14 mouse cellular contexts compared by ENCODE assay signal in genomic region chr13:13546792-13547191, GRCm38 (mm10). TPM values are rescaled to one million over a fixed set of nuclear protein-coding genes. Genes with fewer than 3 reads are reported as not detected.
DNase-seq lines count a peak whose midpoint lies in the region; ATAC-seq lines count a peak whose summit lies in the region.
"Had no signal": no experiment of that assay in that cellular context is flagged by ENCODE, and none has a peak within 500 bp of the region (broad histone marks: within the 10 kb centered on the region; RNA-seq: fewer than 3 reads in every experiment).

No protein-coding gene starts in this region.

- peak; percentile 91 for ATAC-seq in forebrain, embryonic 13.5 days
- no peak; the same call in 1 of the 2 replicates for ATAC-seq in forebrain, embryonic 12.5 days (ENCODE audit: low FRiP score)
- ATAC-seq: midbrain, embryonic 15.5 days had no signal

- H3K4me2 ChIP-seq in forebrain, embryonic 13.5 days: no peak overlapping the region
- H3K4me2 ChIP-seq in forebrain, embryonic 12.5 days: no peak overlapping the region
- H3K4me2 ChIP-seq: midbrain, embryonic 15.5 days; neural tube, embryonic 13.5 days had no signal

- H3K9ac ChIP-seq in forebrain, embryonic 13.5 days: no peak overlapping the region
- no peak overlapping the region for H3K9ac ChIP-seq in forebrain, embryonic 12.5 days
- H3K9ac ChIP-seq: midbrain, embryonic 15.5 days; neural tube, embryonic 13.5 days had no signal

- H3K36me3 ChIP-seq in forebrain, embryonic 13.5 days (ENCODE audit: poor library complexity, severe bottlenecking): no peaks in the 10 kb centered on the region
- H3K36me3 ChIP-seq in forebrain, embryonic 12.5 days (replicated peaks): no peaks in the 10 kb centered on the region
- H3K36me3 ChIP-seq: midbrain, embryonic 15.5 days; neural tube, embryonic 13.5 days had no signal

- WGBS in forebrain, embryonic 13.5 days: 67% methylated on average over 3 of the region's 3 CpGs
- 79% methylated on average over 3 of the region's 3 CpGs for WGBS in forebrain, embryonic 12.5 days

- no peak overlapping the region; the same call in 1 of the 2 replicates for H3K27ac ChIP-seq in forebrain, embryonic 13.5 days
- H3K27ac ChIP-seq in forebrain, embryonic 12.5 days: no peak overlapping the region
- H3K27ac ChIP-seq: kidney, postnatal 0 days; midbrain, embryonic 15.5 days; neural tube, embryonic 13.5 days had no signal

- H3K27me3 ChIP-seq in forebrain, embryonic 13.5 days: no peaks in the 10 kb centered on the region
- H3K27me3 ChIP-seq in forebrain, embryonic 12.5 days: no peaks in the 10 kb centered on the region
- H3K27me3 ChIP-seq: midbrain, embryonic 15.5 days; neural tube, embryonic 13.5 days had no signal

- H3K4me1 ChIP-seq in forebrain, embryonic 13.5 days: peaks cover 12% of the 10 kb centered on the region; the same call in 1 of the 2 replicates
- peaks cover 2% of the 10 kb centered on the region; the same call in 1 of the 2 replicates for H3K4me1 ChIP-seq in forebrain, embryonic 12.5 days
- H3K4me1 ChIP-seq: midbrain, embryonic 15.5 days; neural tube, embryonic 13.5 days had no signal

- no peak overlapping the region for H3K4me3 ChIP-seq in forebrain, embryonic 13.5 days
- H3K4me3 ChIP-seq in forebrain, embryonic 12.5 days (replicated peaks): no peak overlapping the region
- H3K4me3 ChIP-seq: midbrain, embryonic 15.5 days; neural tube, embryonic 13.5 days had no signal

- H3K9me3 ChIP-seq in forebrain, embryonic 13.5 days (replicated peaks): no peaks in the 10 kb centered on the region
- H3K9me3 ChIP-seq in forebrain, embryonic 12.5 days: no peaks in the 10 kb centered on the region
- H3K9me3 ChIP-seq: midbrain, embryonic 15.5 days had no signal

- peak; percentile 86 to 88 for DNase-seq in frontal cortex, adult 2 months (ENCODE audit: extremely low spot score in 1 of 2, low spot score in 1 of 2)
- peak; percentile 46 to 84 for DNase-seq in layer of hippocampus, postnatal 14 days (ENCODE audit: low spot score in 2 of 2)
- peak; percentile 84 to 87 for DNase-seq in right cerebral cortex, adult 2 months (ENCODE audit: low spot score in 2 of 2)
- no peak for DNase-seq in embryo, embryonic 10 days (ENCODE audit: low spot score)
- no peak for DNase-seq in adrenal gland, adult 2 months
- DNase-seq in kidney, adult 8-10 months: no peak
- DNase-seq: adrenal gland, postnatal 36 days; cerebellum, adult 8-10 months; retina, postnatal 1 day had no signal

RNA-seq across cellular contexts. Expression of gene Lyst, which starts 43.4 kb away (rescaled TPM):
- polyA plus RNA-seq in forebrain, embryonic 13.5 days (2015; fragmentation: Nextera tagmentation; extraction: Ambion mirVana): 5.3 and 5.4 TPM in 2 replicates
- 4.6 and 5.7 TPM in 2 replicates for polyA plus RNA-seq in forebrain, embryonic 12.5 days (2016; fragmentation: Nextera tagmentation; extraction: Ambion mirVana)
- polyA plus RNA-seq in frontal cortex, adult 2 months (2012; rRNA removed): 12.2 and 12.3 TPM in 2 replicates
- total RNA-seq in layer of hippocampus, postnatal 14 days (2021): 10 to 100 TPM; 60.7 to 67.4 TPM
- total RNA-seq in adrenal gland, adult 2 months (2021): 10 to 100 TPM; 27.8 to 31.4 TPM
- 1.2 TPM in 2 replicates for polyA plus RNA-seq in adrenal gland, adult 2 months (2012; rRNA removed)

Comparison
In these comparisons a context has a peak if more than half of its experiments do, and no peak if none do; other contexts are left out.
1. DNase-seq: peak in frontal cortex, adult 2 months (2 of 2), layer of hippocampus, postnatal 14 days (2 of 2) and right cerebral cortex, adult 2 months (2 of 2); none in embryo, embryonic 10 days (single experiment), adrenal gland, adult 2 months (single experiment) and kidney, adult 8-10 months (0 of 2).